Mouse (Mus musculus) ovary, postnatal 10 days (tissue): ENCODE results near the gene Dpysl5.

ENCODE experiments used
- DNase-seq: peaks from one replicate; pipeline ENCODE4 v3.0.0; 2022; ENCODE audit warnings: low spot score

Dpysl5 gene

GRCm38 (mm10) chr5:30765596-30766370 lies 54.4 kb downstream of the Dpysl5 start:
- DNase-seq = no peak

GRCm38 (mm10) chr5:30768082-30768481 lies 56.7 kb downstream of the Dpysl5 start:
- DNase-seq = no peak

DNA sequence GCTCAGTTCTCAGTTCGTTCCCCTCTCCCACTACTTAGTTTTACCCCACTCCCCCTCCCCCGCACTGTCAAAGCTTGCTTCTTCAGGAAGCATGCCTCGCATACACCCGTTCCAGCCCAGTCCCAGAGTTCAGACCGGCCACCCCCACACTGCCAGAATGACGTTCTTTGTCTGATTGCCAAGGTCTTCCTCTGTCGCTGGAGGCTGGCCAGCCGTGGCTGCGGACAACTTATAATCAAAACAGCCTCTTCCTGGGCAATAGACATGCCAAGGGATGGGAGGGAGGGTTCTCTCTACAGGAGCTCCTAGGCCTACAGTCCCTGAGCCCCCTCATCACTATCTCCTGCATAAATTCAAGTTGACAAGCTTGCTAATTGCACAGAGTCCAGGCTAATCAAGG lies 57.2 kb downstream of the Dpysl5 start:
- peak; percentile 16 for DNase-seq

- no peak for DNase-seq
Measured at GRCm38 (mm10) chr5:30769075-30769474, 57.7 kb downstream of the Dpysl5 start.

DNA sequence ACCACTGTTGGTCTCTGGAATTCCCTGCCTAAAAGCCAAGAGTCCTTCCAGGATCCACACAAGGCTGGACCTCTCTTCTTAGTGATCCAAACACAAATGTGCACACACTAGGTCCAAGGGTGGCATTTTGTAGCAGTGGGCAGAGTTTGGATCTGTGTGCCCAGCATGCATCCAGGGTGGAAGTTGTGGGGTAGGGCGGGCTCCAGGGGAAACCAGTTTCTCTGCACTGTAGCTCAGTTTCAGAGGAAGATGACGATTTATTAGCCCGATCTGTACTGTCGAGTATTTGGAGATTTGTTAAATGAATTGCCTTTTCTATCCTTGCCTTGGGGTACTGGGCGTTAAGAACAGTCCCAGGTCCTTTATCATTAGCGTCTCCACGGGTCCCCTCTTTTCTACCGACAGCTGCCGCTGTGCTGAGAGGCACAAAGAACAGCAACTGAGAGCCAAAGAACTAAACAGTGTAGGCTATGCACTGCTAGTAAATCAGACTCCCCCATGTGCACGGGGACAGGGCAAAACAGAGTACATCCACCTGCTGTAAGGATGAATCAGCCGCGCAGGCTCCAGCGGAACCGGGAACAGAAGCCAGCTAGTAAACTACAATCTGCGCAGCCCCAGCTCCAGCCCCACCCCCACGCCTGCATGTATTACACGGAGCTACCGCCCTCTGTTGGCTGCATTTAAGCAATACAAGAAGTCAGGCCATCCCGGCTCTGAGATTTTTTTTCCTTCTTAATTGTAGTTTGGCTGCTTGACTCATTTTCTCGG lies 63.4 kb downstream of the Dpysl5 start:
- DNase-seq = peak; percentile 54

DNA sequence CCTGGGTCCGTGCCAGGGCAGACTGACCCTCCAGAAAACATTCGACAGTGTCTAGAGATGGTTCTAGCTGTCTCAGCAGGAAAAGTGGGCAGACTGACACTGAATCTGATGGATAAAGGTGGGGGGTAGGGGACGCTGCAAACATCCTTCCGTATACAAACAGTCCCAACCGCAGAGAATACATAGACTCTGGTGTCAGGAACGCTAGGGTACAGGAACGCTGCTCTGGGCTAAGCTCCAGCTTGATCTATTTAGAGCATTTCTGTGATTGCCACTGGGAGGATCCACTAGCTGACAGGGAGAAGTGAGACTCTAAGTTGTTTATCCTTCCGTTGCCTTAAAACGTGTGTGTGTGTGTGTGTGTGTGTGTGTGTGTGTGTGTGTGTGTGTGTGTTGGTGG lies 69.3 kb downstream of the Dpysl5 start:
- no peak for DNase-seq

- DNase-seq = no peak
Measured at GRCm38 (mm10) chr5:30781147-30781546, 69.8 kb downstream of the Dpysl5 start.

DNA sequence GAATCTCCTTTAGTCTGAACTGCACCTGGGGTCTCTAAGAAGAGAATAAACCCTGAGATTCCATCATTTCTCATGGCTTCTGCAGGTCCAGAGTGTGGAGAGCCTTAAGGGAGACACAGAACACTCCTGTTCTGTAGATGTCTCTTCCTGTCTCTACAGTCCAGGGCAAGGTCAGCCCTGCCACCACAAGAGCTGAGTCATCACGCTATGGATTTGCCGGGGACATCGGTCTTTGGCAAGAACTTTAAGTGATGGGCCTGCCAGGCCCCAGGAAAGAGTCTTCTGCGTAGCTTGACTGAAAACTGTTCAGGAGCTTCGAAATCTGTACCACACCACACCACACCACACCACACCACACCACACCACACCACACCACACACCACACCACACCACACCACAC lies 76.0 kb downstream of the Dpysl5 start:
- DNase-seq = no peak

DNA sequence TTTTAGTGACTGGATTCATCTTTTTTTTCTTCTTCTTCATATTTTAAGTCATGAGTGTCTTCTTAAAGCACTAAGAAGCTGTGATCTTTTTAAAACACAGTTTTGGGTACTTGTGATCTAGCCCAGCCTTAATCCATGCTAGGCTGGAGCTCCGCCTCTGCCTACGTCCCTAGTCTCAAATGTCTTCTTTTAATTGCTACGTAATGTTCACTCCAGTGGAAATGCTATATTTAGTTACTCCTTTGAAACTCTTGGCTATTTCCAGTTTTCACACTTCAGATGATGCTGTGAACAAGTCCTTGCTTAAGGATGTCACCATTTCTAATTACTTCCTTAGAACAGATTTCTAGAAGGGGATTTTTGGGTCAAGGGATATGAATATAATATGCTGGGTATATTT lies 78.7 kb downstream of the Dpysl5 start:
- DNase-seq = no peak

GRCm38 (mm10) chr5:30796125-30796524 lies 84.8 kb downstream of the Dpysl5 start:
- peak; percentile 65 for DNase-seq

DNA sequence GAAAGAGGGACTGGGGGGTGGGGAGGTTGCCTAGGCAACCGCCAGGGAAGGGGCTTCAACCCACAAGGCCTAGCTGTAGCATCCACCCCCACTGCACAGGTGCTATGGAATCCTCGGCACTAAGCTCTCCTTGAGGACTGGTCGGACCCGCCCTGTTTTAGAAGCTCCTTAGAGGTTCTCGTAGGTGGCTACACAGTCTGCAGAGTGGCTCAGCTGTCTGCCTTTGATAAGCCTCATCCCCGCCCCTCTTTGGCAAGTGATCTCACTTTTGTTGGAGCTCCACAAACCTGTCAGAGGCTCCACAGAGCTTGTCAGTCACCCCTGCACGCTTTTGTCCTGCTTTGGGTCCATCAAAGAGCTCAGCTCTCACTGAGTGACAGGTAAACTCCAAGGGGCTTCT lies 86.1 kb downstream of the Dpysl5 start:
- no peak for DNase-seq

GRCm38 (mm10) chr5:30797982-30798381 lies 86.6 kb downstream of the Dpysl5 start:
- DNase-seq = no peak

- DNase-seq = no peak
Measured at GRCm38 (mm10) chr5:30798965-30799364, 87.6 kb downstream of the Dpysl5 start.

DNA sequence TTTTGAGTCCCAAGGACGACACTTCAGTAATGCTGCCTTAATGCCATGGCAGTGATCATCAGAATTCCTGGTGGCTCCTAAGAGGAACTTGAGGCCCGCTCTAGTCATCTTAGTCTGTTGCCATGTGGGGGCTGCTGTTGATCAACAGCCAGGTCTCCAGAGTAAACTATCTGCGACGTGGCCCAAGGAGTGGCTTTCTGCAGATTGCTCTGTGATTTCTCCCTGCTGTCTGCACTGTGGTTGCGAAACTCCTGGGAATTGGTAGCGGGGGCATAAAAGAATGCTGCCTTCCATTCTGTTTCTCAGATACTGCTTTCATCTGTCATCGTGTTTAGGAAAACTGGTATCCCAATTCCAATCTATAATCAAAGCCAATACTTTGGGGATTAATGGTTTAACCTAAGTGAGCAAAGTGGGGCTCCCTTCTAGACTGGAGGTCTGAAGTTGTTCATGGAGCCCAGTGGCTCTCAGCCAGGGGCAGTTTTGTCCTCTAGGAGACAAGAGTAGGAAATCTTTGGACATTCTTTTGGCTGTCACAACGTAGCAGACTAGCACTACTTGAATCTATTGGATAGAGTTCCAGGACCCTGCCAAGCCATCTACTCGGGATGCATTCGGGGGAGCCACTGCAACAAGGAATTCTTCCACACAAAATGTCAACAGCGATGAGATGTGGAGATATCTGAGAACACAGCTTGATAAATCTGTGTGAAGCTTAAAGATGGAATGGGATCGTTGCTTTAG lies 91.5 kb downstream of the Dpysl5 start:
- DNase-seq = no peak

DNA sequence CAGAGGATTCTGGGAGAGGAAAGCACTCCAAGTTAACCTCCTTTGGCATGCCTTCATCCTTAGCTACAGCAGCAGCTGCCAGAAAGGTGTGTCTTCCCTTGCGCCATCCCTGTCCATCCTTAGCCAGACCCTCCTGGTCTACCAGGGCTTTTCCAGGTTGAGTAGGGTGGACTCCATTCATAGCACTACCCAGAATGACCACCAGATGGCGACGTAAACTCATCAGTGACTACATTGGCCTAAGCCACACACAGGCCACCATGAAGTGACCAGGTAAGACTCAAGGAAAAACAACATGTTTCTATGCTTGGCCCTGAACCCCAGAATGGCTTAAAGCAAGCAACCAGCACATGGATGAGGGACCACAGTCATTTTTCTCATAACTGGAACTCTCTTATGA lies 94.7 kb downstream of the Dpysl5 start:
- DNase-seq = peak; percentile 85

DNA sequence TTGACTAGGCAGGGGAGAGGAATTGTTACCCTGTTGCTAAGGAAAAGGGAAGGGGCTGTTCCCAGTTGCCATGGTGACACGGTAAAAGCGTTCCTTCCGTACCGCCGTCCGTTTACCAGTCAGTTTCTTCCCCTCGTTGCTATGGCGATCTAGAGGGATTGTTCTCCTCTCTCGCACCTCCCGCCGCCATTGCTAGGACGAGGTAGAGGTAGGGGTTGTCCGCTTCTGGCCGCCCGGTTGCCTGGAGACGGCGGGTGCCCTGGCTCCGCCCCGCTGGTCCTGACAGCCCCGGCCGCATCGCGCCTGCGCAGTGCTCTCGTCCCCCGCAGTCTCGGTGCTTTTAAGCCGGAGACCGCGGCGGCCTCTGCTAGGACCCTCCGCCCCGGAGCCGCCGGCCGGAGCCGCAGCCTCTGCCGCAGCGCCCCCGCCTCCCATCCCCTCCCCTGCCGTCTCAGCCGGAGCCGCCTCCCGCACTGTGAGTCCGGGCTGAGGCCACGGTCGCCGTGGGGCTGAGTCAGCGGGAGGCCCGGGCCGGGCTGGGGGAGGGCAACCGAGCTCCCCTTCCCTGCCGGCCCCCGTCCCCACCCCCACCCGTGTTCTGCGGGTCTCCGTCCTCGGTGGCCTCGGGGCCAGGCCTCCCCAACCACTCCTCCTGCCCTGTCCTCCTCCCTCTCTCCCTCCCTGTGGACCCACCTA lies 103.2 kb downstream of the Dpysl5 start, which contains the start of gene Mapre3:
TSS of gene Mapre3 (plus strand) at position 218 of the 696 bp plus-strand sequence.
- DNase-seq = peak; percentile 79

DNA sequence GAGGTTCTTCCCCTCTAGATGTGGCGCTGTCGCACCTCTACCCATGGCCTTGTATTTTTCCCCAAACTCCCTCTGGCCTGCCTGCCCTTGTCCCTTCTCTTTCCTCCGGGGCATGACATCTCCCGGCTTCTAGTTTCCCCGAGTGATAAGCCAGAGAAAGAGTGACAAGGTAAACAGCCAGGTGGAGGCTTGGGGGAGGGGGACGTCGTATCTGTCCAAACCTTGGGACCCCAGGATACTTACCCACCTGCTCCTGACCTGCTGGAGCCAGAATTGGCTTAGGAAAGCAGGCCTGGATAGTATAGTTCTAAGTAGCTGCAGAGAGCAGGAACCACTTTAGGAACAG lies 103.7 kb downstream of the Dpysl5 start:
- DNase-seq = no peak

DNA sequence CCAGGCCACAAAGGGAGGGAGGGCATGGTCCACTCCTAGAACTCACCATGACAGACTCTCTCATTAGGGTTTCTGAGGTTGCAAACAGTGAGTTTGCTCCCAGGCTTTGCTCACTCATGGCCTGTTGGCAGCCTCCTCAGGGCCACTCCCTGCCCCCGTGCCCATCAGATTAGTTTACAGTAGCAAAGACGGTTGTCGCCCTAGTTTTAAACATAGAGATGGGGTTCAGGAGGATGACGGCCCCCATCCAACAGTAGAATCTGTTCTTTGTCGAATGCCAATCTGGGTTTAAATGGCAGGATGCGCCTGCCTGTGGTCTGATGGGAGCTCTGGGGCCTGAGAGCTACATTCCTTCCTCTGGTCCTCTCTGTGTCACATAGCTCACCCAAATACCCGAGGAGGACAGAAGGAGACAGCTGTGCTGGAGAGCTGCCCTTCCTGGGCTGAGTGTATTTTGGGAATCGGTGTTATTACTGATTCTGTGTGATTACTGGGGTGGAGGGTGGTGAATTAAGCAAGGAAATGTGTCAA lies 105.0 kb downstream of the Dpysl5 start:
- no peak for DNase-seq

GRCm38 (mm10) chr5:30818758-30819309 lies 107.5 kb downstream of the Dpysl5 start:
- no peak for DNase-seq

- no peak for DNase-seq
Measured at GRCm38 (mm10) chr5:30822689-30823088, 111.3 kb downstream of the Dpysl5 start.

GRCm38 (mm10) chr5:30823091-30823490 lies 111.7 kb downstream of the Dpysl5 start:
- DNase-seq = no peak
